Mouse (Mus musculus) monocyte, adult 5-6 weeks (primary cell): ENCODE data around the gene Zfp12. TPM values are rescaled to one million over a fixed set of nuclear protein-coding genes. Genes with fewer than 3 reads are reported as not detected.
A peak's percentile ranks its signal among the peaks of the same experiment; 100 is the strongest.

Experiments
- ATAC-seq: fragments of 153-309, 156-312 bp; replicated peaks from 2 replicates; pipeline ENCODE4 v1.8.0; 2017; ENCODE audit warnings: mild to moderate bottlenecking; ENCODE audit not compliant: low TSS enrichment, insufficient number of reproducible peaks, severe bottlenecking, poor library complexity, low FRiP score
- total RNA-seq: library from RNA; stranded (forward); fragments of 200-1000, 200-491, 200-594 nt; gene quantifications from 3 replicates; pipeline ENCODE4 v1.2.3, GENCODE M21; 2017

Gene Zfp12
- total RNA-seq, 1 experiment from 2014 or later: 17.2 TPM

DNA sequence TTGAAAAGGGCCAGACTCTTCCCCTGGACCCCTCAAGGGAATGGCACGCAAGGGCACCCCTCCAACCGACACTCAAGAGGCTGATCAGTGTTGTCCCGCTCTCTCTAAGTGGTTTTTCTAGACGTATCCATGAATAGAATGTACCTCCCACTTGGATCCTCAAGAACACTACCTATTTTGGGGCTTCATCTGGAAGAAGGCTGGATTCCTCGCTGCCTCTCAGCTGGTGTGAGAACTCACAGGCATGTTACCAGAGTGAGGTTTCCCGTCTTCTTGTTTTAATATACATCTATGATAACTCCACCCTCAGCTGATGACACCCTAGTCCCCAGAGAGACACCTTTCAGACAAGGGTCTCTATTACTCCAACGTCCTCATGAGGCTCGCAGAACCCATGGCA is 26.7 kb downstream of the Zfp12 start:
- ATAC-seq: no peak

GRCm38 (mm10) chr5:143264689-143265088 is 29.7 kb downstream of the Zfp12 start:
- no peak for ATAC-seq

- no peak for ATAC-seq
Observed at GRCm38 (mm10) chr5:143265409-143265808, 30.4 kb downstream of the Zfp12 start.

DNA sequence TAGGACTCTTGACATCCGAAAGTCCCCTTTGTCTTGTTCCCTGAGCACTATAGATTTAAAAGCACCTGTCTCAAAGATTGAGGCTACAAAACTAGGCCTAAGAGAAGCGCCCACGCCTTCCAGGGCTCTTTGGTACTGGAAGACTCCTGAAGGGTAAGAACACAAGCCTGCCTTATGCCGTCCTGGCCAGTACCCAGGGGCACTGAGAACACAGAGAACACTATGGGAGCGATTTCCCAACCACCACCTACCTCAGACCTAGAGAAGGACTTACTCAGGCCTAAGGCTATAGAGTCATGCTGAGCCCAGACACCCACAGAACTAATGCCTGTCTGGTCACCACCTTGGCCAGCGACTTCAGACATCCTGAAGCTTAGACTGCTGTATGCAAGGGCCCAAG is 31.8 kb downstream of the Zfp12 start:
- ATAC-seq: no peak

DNA sequence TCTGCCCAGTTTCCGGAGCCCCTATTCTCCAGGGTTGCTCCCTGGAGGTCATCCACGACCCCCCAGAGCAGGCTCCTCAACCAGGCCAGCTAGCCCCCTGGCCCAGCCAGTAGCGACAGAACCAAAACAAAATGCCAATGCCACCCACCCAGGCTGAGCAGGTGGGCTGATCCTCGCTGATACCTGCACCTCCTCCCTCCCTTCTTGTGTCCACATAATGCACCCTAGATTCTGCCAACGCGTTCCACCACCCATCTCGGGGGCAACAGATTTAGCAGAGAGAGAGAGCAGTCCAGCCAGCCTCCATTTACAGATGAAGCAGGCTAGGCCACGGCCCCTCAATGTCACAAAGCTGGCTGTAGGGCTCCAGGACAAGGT is 34.0 kb downstream of the Zfp12 start:
- no peak for ATAC-seq

DNA sequence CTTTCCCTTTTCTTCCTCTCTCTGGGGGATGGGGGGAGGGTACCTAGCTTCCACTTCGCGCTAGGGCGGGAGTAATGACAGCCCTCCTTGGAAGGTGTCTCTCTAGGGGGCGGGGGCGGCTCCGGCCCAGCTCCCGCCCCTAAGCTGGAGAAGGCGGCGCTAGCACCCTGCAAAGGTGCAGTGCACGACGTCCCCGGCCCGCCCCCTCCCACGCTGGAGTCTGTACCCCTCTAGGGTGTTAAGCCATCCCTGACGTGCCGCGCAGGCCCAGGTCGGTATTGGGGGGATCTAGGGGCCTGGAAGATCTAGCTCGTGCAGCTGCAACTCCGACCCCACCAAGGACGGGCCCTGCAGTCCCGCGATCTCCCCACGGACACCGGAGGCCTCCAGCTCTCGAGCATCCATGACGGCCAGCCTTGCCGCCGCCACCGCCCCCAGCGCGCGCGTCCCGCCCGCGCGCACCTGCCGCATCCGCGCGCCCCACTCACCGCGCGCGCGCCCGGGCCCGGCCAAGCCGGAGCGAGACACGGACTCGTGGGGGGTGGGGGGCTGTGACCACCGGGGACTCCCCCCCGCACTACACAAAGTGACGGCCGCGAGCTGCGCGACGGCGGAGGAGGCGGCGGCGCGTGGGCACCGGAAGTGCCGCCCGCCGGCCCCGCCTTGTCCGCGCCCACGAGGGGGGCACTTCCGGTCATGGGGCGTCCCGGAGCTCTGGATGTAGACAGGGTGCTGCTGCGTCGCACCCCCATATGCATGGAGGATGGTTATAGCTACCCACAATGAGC is 34.6 kb downstream of the Zfp12 start, which contains the start of gene Zfp316:
Zfp316 (minus strand) TSS at position 660 of the 788 bp plus-strand sequence.
- ATAC-seq: peak; percentile 49

DNA sequence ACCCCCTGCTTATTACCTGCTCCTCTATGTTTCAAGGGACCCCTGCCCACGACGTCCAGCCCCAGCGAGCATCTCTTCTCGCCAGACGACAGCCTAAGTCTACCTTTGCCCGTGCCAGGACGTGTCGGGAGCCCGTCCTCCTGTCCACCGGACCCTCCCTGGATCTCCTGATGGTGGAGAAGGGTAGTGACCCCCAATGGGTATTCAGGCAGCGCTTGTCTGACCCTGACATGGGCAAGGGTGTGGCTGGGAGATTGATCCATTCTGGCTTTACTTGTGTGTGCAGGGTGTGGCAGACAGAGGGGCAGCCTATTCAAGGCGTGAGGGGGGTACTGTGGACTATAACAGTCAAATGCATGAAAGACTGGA is 35.2 kb downstream of the Zfp12 start:
- 0 out of 2 replicates have a peak, but pooled peaks have one; percentile 3 for ATAC-seq

- no peak for ATAC-seq
Observed at GRCm38 (mm10) chr5:143271642-143272041, 36.7 kb downstream of the Zfp12 start.

DNA sequence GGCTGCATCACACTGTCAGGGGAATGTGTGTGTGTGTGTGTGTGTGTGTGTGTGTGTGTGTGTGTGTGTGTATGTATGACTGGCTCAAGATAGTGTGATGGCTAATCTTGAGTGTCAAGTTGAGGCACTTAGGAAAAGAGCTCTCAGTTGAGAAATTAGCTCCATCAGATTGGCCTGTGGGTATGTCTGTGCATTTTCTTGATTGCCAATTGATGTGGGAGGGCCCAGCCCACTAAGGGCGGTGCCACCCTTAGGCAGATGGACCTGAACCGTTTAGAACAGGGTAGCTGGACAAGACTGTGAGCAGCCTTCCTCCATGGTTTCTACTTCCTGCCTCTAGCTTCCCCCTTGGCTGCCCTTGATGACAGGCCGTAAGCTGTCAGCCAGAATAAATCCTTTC is 37.1 kb downstream of the Zfp12 start:
- no peak for ATAC-seq

GRCm38 (mm10) chr5:143272540-143273330 is 37.8 kb downstream of the Zfp12 start:
- ATAC-seq: no peak

GRCm38 (mm10) chr5:143275761-143276160 is 40.8 kb downstream of the Zfp12 start:
- ATAC-seq: no peak

DNA sequence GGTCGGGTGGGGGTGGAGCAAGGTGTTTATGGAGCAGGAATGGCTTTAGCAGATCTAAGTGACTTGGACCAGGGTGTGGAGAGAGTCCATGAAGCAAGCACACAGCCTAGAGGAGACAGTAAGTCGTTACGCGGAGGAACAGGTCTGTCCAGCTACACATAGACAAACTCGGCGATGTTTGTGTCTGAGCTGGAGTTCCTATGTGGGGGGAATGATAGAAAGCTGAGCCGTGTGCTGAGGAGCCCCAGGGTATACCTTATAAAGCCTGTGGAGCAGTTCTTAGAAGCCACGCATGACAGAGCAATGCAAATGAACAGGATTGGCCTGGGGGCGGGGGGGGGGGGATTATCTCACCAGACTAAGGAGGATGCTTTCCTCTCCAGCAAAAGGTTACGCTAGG is 44.3 kb downstream of the Zfp12 start:
- ATAC-seq: no peak

DNA sequence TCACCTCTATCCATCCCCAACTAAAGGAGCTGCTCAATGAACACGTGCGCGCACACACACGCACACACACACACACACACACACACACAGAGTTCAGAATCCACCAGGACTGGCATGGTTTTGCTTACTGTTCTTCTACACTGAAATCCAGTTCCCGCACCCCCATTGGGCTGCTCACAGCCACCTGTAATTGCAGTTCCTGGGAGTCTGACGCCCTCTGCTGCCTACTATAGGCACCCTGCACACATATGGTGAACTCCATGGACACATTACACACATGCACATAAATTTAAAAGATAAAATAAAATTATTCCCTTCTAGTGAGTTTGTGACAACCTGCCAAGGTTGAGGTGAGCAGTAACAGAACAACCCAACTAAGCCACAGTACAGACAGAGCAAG is 49.8 kb downstream of the Zfp12 start:
- no peak for ATAC-seq

GRCm38 (mm10) chr5:143287774-143288328 is 52.9 kb downstream of the Zfp12 start:
- ATAC-seq: no peak; the same call in 1 of the 2 replicates

DNA sequence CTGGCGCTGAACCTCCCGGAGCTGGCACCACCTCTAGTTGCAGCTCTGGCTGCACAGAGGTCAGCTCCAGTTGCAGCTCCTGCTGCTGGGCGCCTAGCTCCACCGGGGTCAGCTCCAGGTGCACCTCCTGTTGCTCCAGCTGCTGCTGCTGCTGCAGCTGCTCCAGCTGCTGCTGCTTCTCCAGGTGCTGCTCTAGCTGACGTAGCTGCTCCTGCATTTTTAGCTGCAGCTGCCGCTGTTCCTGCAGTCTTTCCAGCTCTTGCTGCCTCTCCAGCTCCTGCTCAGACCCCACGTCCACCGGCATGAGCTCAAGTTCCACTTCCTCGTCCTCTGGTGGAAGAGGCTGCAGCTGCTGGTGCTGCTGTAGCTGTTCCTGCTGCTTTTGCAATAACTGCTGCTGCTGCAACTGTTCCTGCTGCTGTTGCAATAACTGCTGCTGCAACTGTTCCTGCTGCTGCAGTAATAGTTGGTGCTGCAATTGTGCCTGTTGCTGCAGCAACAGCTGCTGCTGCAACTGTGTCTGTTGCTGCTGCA is 53.5 kb downstream of the Zfp12 start:
- ATAC-seq: no peak

- no peak for ATAC-seq
Observed at GRCm38 (mm10) chr5:143289299-143289698, 54.3 kb downstream of the Zfp12 start.

DNA sequence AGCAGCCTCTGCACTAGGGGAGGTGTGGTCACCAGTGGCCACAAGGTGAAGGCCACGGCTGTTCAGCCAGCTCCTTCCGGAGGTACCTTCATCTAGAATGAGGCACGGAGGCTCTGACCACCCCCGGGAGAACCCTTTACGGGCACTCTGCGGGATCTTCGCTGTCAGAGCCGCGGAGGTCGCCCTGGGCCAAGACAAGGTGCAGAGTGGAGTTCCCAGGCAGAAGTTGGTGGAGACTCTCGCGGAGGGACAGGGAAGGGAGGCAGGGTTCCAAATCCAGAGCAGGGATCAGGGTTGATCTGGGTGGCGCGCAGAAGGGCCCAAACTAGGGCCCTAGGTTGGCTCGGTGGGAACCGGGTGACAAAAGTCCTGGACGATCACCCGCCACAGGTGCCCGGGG is 57.9 kb downstream of the Zfp12 start:
- no peak for ATAC-seq

DNA sequence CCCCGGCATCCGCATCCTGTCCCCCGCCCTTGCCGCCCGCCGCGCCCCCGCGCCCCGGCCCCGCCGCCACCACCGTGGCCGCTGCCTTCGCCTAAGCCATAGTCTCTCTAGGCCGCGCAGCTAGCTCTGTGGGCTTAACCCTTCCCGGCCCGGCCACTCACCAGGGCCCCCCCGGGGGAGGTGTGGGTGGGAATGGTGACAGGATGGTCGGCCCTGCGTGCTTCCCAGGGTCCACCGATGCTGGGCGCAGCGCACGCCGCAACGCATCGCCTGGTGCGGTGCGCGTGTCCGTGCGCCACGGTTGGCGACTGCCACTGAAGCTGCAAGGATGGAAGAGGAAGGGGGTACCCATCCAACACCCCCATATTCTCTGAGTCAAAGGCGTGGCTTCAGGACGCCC is 58.4 kb downstream of the Zfp12 start, which contains the start of gene Zfp853:
Zfp853 (minus strand) TSS at position 220 of the 400 bp plus-strand sequence.
- ATAC-seq: no peak

DNA sequence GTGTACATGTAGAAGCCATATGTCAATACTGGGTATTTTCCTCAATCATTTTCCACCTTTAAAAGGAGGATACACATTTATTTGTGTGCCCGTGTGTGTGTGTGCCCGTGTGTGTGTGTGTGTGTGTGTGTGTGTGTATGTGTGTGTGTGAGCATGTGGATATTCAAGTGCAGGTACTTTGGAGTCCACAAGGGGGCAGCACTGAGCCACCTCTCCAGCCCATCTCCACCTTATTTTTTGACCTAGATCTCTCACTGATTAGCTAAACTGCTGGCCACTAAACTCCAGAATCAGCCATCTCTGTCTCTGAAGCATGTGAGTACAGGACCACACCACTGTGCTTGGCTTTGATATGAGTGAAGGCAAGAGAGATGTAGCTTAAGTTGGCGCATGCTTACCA is 59.9 kb downstream of the Zfp12 start:
- ATAC-seq: no peak
